Mouse (Mus musculus): ENCODE data around the gene Rasgef1b.

Rasgef1b gene

DNA sequence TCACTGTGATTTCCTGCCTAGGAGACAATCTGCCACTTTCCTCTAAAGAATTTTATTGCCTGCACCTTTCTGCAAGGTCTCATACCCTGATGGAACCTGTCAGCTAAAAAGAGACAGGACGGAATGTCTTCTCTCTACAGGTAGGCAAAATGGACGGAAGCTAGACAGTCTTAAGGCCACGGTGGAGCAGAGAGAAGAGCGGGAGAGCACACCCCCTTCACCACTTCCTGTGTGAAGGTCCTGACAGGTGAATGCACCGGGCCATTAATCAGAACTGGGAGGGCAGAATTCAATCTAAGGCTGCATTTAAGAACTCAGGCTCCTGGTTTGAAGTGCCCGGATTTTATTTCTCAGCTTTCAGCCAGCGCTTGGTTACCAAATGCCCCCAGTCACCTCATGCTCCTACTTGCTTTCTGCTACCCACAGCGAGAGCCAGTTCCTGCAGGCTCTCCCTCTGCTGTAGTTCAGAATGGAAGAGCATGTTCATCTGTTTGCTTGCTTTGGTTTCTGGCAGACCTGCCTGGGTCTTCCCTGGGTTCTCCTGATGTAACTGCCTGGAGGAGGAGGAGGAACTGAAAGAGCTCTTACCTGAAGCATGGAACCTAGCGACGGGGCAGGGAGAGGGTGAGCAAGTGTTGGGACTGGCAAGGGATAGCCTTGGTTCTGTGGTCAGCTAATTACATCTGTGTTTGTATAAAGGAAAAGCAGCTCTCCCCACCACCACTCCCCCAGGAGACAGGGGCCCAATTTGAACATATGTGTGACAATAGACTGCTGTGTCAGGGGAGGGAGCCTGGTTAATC, 233.3 kb downstream of the Rasgef1b start:
- no peak for DNase-seq (ENCODE audit: low spot score in 2 of 2)

DNA sequence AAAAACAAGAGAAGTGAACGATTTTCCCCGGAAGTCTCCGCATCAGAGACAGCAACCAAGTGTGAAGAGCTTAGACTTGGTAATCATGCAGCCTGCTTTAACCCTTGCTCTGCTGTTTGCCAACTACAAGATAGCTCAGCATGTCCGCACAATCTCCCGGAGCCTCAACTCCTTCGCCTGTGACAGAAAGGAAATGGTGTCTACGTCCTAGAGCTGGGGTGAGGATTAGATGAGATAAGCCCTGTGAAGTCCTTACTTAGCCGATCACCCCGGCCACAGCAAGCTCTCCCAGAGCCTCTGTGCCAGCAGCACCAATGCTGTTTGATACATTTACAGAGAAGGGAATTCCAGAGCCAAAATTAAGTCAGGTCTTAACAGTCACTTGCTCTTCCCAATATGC, 235.0 kb downstream of the Rasgef1b start:
- DNase-seq (ENCODE audit: low spot score in 2 of 2) = no peak

DNA sequence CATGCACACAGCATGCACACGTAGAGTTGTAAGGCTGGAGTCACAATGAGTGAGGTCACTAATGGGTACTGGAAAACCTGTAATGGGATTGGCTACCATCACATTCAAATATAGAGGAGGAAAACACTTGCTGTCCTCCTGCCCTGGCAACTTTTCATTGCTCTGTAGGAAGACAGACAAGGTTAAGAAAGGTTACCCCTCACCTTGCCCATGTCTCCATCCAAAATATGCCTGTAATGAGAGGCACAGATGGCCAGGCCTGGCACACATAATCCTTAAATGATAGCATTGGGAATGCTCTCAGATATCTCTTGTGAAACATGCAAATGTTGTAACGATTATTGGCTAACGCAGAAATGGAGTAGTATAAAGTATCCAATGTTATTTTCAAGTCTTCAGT, 235.8 kb downstream of the Rasgef1b start:
- DNase-seq (ENCODE audit: low spot score in 2 of 2) = no peak

DNA sequence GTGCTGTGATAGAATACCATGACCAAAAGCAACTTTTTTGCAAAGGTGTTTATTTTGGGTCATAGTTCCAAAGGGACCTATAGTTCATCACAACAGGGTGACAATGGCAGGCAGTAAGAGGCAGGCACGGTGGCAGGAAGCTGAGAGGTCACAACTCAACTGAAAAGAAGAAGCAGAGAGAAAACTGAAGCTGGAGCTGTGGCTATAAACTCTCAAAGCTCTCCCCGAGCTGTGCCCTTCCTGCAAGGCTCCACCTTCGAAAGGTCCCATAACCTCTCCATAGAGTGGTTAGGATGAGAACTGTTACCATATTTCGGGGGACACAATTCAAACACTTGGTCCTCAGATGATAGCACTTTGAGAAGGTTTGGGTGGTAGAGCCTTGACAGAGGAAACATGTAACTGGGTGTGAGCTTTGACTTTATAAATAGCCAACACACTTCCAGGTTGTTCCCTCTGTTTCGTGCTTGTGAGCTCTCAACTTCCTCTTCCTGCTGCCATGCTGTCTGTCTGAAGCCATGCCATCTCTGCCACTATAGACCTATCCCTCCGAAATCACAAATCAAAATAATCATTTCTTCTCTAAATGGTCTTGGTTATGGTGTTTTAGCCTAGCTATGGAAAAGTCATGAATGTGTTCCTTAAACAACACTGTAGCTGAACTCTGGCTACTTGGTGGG, 240.2 kb downstream of the Rasgef1b start:
- no peak for DNase-seq (ENCODE audit: low spot score in 2 of 2)

DNA sequence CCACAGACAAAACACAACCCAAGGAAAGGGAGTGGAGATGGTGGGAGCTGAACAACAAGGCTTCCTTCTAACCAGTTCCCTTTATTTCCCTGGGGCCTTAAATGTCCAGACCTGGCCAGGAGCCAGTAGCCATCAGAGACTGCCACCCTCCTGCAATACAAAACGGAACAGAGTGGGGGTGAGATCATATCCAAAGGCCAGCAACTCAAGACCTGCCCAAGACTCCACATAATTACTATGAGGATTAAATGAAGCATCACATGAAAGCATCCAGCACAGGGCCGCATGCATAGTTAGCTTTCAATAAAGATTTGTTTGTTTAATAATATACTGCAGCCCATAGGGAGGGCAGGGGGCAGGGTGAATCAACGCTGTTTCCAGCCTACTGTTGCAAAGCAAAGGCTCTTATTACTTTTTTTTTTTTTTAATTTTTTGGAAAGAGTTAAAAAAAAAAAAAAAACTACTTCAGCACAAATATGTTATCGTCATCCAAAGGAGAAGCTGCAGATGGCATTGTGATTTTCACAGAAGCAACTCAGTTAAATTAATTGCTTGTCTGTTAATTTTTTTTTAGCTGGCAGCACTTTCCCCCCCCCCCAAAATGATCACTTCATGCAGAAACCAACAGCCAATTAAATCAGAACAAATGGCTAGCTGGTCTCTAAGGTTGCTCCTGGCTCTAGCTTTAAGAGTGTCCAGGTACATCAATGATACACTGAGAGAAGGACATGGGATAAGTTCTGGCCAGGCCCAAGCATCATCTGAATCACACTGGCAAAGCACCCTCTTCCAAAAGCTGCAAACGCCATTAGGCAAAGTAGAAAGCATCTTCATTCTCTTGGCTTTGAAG, 241.6 kb downstream of the Rasgef1b start:
- DNase-seq (ENCODE audit: low spot score in 2 of 2) = no peak

DNA sequence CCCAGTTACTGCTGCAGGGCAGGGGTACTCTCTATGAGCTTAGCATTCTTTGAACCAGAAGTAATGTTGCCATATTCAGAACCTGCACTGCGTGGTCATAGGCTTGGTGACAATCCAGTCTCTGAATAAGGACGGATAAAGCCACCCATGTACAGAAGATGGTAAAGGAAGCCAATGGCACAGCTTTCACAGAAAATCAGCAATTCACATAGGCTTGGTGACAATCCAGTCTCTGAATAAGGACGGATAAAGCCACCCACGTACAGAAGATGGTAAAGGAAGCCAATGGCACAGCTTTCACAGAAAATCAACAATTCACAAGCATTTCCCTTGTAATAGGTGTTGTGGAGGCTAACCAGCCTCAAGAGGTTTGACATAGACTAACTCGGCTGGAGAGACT, 245.7 kb downstream of the Rasgef1b start:
- no peak for DNase-seq (ENCODE audit: low spot score in 2 of 2)

DNA sequence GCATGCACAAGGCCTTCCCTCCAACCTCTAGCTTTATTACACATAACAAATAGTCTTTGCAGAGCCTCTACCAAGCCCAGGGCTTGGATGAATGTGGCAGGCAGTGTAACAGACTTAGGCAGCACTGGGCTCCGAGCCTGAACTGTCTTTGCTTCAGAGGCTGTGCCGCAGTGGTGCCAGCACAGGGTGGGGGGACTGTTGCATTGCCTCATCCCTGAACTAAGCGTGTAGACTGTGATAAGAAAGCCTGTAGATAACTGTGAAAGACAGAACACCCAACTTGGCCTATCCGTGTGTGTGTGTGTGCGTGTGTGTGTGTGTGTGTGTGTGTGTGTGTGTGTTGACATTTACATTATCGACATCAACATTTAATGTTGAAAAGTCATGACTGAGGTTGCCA, 246.3 kb downstream of the Rasgef1b start:
- no peak for DNase-seq (ENCODE audit: low spot score in 2 of 2)

DNA sequence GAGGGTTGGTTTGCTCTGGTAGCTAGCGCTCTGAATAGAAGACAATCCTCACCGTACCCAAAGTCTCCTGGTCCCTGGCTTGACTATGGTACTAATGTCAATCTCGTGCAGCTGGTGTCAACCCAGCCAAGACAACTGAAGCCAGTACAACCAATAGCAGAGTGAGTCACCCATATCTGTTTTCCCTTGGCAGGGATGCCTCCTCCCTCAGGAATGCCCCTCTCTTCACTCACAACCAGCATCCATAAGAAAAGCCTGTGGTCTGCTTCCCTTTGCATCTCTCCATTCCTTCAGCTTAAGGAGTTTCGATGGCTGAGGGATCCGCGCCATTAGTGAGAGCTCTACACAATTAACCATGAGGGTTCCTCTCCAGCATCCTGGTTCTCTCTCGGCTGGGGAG, 246.8 kb downstream of the Rasgef1b start:
- DNase-seq (ENCODE audit: low spot score in 2 of 2) = no peak

DNA sequence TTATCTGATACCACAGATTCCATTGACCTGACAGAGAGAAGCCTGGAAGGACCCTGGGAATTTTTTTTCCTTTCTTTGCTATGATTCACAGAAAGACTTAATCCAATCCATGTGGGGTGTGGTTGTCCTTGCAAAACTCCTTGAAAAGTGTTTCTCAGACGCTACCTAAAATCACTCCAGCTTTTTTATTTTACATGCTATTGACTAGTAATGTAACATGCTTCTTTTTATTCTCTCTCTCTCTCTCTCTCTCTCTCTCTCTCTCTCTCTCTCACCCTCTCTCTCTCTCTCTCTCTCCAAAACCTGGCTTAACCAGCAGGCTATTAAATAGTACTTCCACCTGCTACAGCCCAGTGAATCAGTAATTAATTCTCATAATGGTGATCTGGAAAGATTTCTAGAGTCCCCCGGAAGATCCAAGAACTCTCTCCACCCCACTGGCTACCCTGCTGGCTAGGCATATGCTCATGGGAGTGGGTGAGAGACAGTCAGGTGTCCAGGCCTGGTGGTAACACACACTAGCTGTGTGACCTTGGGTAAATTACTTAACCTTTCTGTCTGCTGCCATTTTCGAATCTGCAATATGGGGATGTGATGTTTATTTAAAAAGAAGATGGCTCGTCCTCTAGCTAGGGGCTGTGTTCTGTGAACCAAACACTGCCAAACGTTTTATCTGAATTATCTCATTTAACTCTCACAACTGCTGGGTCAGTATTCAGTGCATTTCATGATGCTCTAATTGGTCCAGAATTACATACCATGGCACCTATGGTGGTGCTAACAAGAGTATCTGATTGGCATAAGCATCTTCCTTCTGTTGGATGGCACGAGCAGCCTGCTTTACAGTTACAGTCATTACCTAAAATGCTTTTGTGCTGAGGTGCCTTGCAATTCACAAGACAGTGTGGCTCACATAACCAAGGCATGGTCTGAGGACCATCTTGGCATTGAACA, 248.5 kb downstream of the Rasgef1b start:
- DNase-seq (ENCODE audit: low spot score in 2 of 2) = no peak

DNA sequence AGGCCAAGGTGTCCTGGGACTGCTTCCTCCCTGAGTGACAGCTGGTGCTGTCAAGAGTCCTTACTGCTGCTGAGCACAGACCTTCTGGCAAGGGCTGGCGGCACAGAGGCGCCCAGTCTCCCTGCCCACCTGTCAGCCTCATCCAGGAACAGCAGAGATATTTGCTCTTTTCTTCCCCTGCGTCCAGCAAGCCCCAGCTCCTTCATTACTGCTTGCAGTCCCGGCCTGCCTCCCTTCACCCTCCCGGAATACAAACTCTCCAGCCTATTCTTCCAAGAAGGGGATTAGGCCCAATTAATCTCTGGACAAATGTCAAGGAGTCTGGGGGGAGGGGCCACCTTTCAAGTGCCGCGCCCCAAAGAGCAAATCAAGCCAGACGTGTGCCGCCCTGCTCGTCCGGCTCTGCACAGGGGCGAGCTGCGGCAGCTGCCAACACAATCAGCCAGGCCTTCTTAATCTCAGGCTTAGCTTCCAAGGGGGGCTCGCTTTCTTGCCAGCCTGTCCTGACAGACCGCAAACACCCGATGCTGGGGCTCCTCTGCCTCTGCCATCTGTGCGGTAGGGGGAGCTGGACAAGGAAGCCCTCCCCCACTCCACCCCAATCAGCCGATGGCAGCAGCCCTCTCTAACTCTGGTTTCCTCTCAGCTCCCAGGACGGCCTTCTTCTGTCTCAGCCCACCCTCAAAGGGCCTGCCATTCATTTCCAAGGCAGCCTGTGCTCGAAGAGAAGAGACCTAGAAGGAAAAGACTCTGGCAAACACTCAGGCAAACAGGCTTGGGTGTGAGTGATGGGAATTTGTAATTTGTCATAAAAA, 249.4 kb downstream of the Rasgef1b start:
- DNase-seq (ENCODE audit: low spot score in 2 of 2) = no peak

DNA sequence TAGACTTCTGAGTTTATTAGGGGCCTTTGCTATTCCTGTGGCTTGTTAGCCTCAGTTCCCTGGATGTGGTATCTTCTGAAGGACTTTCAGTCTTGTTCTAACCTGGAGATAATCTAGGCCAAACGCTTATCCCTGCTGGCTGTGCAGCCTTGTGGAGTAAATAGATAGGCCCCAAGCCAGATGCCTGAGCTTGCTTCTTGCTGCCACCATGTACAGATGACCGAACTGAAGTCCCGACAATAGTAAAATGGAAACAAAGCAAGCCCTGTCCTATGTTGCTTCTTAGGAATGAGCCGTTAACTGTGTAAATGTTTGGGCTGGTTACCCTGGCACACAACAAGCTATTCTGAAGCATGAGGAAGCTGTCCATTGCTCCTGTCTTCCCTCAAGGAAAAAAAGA, 250.1 kb downstream of the Rasgef1b start:
- DNase-seq (ENCODE audit: low spot score in 2 of 2) = no peak

DNA sequence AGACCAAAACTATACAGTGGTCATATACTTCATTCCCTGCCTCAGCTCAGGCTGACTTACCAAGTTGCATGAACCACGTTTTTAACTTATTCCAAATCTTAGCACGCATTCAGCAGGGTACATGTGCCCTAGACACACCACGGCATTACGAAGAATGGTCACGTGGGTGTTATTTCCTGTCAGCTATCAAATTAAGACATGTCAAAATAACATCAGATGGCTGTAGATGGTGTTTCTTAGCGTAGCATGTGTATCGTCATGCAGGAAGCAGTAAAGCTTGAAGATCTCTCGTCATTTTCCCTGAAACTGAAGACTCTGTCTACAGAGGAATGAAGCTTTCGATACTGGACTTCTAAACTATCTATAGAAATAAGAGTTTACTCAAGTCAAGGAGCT, 251.4 kb downstream of the Rasgef1b start:
- no peak for DNase-seq (ENCODE audit: low spot score in 2 of 2)

DNA sequence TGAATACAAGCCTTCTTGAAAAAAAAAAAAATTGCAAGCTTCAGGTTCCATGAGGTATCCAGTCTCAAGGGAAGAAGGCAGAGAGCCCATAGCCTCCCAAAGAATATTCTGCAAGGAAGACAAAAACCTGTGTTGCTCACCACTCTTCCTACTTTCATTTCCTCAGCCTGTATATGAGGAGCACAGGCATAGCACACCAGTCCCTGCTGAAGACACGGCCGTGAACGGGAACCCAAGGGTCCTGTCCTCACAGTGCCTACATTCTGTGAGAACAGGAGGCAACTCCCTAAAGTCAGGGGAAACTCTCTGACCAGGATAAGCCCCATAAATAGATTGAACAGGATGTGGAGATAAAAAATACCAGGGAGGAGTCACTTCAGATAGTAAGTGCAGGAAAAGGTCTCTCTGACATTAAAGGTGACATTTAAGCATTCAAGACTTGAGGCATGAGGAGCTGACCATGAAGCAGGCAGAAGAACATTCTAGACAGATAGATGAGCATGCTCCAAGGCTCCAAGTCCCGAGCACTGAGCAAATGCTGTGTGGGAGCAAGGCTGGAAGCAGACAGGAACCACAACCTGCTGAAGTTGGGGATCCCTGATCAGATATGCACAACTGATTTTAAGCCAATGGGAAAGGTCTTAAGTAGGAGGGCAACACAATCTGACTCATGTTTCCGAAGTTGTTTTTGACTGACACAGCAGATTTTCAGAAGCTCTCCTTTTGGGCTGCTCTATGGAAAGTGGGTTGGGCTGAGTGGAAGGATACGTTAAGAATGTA, 252.0 kb downstream of the Rasgef1b start:
- DNase-seq (ENCODE audit: low spot score in 2 of 2) = no peak

DNA sequence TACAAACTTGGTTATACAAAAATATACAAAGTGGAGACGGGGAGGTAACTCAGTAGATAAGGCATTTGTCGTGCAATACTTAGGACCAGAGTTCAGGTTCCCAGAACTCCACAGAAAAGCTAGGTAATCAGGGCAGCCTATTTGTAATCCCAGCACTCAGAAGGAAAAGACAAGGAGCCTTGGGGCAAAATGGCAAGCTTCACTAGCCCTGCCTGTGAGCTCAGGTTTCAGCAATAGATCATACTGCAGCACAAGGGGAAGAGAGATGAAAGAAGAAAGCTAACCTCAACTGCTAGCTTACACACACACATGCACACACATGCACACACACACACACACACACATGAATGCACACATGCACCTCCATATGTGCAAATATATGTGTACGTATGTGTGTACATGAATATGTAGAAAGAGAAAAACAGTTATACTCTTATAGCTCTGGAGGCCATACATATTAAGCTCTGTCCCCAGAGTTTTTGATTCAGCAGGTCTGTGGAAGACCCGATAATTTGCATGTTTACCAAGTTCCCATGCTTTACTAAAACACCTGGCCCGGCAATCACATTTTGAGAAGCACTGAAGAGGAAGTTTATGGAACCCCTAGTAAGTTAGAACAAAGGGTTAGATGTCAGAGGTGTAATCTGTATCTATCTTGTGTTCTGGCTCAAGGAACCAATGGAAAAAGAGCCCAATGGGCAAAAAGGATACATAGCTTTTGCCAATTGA, 256.1 kb downstream of the Rasgef1b start:
- no peak for DNase-seq (ENCODE audit: low spot score in 2 of 2)

DNA sequence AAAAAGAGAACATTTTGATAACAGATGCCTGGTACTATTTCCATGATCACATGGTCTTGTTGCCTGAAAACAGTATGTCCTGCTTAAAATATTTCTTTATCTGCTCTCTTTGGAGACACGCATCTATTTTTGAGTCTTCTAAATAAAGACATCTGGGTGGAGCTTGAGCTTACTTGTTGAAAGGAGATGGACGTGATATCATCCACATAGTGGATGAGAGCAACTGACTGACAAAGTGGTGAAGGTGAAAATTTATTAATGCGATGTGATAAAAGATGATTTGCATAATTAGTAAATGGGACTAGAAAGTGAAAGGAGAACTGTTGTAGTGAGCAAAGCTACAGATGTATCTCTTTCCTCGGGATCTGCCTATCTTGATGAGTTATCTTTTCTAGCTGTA, 257.1 kb downstream of the Rasgef1b start:
- DNase-seq (ENCODE audit: low spot score in 2 of 2) = no peak

DNA sequence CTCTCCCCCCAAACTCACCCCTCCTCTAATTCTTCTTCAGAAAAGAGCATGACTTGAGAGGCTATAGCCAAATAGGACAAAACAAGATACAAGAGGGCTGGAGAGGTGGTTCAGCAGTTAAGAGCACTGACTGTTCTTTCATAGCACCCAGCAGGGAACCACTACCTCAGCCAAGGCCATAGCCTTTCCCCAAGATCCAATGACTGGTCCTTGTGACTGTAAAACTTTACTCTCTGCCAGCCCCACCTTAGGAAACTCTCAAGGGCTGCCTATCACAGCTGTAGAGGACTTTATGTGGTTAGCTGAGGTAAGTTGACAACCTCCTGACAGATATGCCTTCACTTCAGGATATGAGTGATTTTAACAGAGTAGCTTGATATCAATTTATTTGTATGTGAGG, 258.3 kb downstream of the Rasgef1b start:
- no peak for DNase-seq (ENCODE audit: low spot score in 2 of 2)

DNA sequence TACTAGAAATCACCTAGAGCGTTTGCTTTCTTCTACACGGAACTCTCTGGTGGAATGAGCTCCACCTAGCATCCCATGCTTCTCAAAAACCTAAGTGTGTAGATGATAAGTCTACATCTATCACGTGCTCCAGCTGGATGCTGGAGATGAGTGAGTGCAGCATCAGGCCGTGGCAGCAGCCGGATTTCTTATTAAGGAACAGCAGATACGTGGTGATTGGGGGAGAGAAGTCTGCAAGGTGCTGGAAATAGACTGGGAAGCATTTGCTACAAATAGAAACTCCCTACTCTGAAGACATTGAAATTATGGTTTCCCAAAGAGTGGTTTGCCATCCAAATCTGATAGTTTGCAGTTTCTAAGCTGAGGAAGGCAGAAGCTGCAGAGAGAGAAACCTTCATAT, 269.9 kb downstream of the Rasgef1b start:
- DNase-seq (ENCODE audit: low spot score in 2 of 2) = no peak

DNA sequence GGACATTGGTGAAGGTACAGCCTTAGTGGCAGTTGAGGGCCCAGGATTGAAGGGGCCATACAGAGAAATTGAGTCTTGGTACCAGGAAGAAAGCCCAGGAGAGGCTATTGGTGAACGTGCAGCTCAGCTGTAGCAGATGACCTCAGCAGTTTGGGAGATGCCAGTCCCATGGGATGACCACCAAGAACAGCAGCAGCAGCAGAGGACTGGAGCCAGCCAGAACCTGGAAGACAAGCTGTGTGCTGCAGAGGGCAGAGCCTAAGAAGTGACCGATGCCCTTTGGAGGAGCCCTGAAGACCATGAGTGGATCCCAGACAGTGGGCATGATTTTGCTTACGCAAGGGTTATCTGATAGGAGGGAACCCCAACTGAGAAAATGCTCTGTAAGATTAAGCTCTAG, 271.6 kb downstream of the Rasgef1b start:
- DNase-seq (ENCODE audit: low spot score in 2 of 2) = no peak

DNA sequence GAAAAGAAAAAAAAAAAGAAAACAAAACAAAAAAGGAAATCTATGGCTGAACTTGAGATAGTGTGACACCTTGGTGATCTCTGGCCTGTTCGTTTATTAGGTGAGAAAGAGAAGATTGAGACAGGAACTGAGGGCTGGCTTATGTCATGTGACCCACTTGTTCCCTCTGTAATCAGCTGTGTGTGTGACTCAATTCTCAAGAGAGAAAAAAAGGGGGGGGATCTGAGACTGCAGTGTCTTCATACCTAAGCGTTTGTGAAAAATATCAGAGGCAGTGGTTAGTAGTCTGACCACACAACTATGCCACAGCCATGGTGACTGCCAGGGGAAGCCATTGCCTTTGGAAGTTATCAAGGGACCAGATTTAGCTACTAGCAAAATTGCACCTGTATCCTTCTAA, 276.9 kb downstream of the Rasgef1b start:
- no peak for DNase-seq (ENCODE audit: low spot score in 2 of 2)
